Mouse (Mus musculus) megakaryocyte progenitor cell, adult 5-6 weeks (primary cell): ENCODE data around the gene Gm49721. TPM values are rescaled to one million over a fixed set of nuclear protein-coding genes. Genes with fewer than 3 reads are reported as not detected.
"Not testable (repeated sequence)": the region's sequence is repeated elsewhere in the genome, so short reads cannot be mapped to it uniquely, and the experiment has no call there.

Experiments
- ATAC-seq: replicated peaks from 2 replicates; pipeline ENCODE4 v1.8.0; 2016; ENCODE audit warnings: mild to moderate bottlenecking, moderate TSS enrichment, inconsistent platforms; ENCODE audit not compliant: poor library complexity
- total RNA-seq, 2 experiments: library from RNA; stranded (forward) in 1 of 2; stranded (reverse) in 1 of 2; fragments of 157-497, 149-512 nt in 1 of 2; fragments of 200-1000 nt in 1 of 2; gene quantifications; 2 replicates each; pipeline versions ENCODE4 v1.2.3 to v1.2.4; 2015 to 2017

The Gm49721 gene
- total RNA-seq, 2 experiments from 2014 or later: not detected

DNA sequence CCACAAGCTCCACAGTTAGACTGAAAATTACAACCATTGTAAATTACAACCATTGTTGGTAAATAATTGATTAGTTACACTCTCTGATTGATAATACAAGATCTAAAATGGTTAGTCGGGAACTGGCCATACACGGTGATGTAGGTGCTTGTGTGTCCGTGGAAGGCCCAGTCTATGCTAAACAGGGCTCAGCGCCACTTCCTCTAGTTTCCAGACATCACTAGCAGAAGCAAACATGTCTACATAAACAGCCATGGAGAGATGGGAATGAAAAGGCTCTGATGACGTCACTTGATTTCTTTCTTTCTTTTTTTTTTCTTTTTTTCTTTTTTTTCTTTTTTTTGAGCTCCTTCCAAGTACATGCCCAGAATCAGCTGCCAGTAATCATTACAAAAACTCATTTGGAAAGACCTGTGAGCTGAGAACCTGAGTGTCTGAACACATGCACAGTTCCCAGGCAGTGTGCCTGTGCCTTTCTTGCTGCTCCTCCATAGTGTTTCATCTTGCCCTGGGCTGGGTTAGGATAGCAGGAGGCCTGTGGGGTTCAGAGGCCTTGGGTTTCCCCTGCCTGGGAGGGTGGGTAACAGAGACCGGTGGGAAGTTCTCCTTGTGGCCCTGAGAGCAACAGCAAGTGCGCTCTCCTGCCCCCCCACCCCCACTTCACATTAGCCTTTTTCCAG is 91.0 kb downstream of the Gm49721 start:
- not testable (repeated sequence) for ATAC-seq

DNA sequence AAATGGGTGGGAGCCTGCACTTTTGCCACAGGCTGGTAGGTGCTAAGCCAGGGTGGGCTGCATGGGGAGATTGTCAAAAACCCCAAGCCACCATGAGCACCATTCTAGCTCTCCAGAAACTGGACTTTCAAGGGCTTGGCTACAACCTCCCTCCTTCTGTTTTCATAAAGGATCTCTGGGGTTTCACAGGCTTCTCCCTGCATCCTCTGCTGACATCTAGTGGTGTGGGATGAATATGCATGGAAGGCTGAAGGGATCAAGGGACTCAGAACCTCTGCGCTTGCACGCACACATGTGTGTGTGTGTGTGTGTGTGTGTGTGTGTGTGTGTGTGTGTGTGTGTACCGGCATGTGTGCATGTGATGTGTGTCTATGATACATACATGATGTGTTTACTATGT is 95.8 kb downstream of the Gm49721 start:
- ATAC-seq: peak; percentile 69

DNA sequence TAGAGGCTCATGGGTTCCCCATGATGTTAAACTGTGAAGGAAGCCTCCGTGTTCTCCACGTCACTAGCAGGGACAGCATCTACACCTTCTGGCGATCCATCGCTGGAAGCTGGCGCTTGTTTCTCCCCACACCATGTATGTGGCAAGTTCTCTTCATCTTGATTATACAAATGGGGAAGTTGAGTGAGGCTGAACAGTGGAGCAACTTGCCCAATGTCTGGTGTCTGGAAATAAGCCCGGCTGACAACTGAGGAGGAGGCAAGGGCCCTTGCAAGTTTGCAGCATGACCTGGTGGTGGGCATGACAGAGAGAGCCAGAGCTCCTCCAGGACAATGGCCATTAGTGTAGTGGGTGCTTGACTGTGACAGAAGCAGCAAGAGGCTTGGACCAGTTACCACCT is 96.8 kb downstream of the Gm49721 start:
- ATAC-seq: peak; percentile 64

DNA sequence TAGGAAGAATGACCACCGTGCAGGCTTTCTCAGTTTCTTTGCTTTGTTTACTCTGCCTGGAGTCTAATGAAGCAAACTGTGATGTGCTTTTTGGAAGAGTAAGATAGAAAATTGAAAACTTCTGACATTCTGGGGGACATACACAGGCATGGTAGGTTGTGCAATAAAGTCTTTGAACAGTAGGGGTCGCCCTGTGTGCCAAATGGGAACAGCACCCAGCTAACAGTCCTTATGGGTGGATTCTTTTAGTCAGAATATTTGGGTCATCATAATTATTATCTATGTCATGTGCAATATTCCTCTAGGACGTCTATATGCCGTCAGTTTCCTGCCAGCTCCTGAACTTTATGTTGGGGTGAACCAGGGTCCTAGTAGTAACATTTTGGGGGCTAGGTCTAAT is 100.9 kb downstream of the Gm49721 start:
- ATAC-seq: peak; percentile 54

DNA sequence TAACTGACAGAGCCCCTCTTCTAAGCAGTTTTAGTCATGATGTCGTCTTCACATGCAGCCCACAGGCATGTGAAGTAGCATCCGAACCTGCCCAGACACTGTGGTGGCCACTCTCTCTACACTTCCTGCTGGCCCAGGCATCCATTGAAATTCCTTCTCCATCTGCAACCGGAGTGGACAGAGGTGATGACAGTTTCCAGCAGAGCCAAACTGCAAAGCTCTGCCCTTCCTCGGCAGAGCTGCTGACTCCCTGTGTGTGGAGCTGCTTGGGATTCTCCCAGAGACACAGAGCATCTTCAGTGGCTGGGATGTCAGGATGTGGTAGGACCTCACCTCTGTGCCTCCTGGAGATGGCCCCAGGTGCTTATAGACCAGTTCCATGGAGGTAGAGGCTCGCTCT is 105.8 kb downstream of the Gm49721 start:
- ATAC-seq: not testable (repeated sequence)

DNA sequence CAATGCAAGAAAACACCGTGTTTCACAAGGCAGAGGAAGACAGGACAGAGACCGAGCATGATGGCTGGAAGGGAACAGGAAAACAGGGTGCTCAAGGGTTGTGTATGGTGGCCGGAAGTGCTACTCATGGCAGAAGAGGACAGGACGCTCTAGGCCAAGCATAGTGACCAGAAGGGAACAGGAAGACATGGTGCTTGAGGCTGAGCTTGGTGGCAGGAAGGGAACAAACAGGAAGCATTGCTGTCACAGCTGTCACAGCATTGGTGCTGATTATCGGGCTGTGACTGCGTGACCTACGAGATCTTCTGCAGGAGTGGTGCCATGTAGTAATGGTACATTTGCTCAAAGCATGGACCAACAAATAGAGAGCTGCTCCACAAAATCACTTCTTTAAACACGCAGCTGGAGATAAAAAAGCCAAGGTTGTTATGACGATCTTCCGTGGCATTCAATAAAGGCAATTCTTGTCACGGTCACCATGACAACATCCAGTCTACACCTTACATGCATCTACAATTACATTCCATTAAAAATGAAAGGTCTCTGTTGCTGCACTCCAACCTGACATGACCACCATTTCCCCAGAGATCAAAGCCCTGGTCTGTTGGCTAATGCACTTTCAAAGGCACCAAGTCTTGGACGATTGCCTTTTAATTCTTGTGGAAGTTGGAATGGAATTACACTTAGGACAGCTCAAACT is 106.9 kb downstream of the Gm49721 start:
- peak; percentile 47 for ATAC-seq

DNA sequence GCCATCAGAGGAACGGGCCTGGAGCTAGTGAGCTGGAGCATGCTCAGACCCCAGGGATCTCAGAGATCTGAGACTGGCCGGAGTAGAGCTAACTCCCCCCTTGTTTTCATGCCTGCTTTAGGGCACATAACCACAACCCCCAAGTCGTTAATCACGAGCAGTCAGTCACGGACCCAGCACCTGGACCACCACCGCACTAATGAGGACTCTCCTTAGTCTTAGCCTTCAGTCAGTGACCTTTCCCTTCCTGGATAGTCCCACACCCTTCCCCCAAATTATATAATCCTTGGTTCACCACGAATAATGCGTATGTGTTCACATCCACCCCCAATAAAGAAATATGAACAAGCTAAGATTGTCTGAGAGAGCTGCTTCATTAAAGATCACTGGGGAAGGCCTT is 108.1 kb downstream of the Gm49721 start:
- ATAC-seq: not testable (repeated sequence)

Other genes with a start within 250 kb of the Gm49721 start
- 43.8 and 45.3 TPM in 2 replicates for gene Ezr, start 196.1 kb upstream of the Gm49721 start, total RNA-seq (2015)
- 118 and 129 TPM in 2 replicates for gene Ezr, start 196.1 kb upstream of the Gm49721 start, total RNA-seq (2017)
- gene Rsph3b, start 30.2 kb upstream of the Gm49721 start, total RNA-seq (2015): 30.8 and 30.9 TPM in 2 replicates
- 33.0 and 39.2 TPM in 2 replicates for gene Rsph3b, start 30.2 kb upstream of the Gm49721 start, total RNA-seq (2017)
- 45.2 and 58.1 TPM in 2 replicates for gene Tagap1, start 17.7 kb upstream of the Gm49721 start, total RNA-seq (2015)
- 34.9 and 46.6 TPM in 2 replicates for gene Tagap1, start 17.7 kb upstream of the Gm49721 start, total RNA-seq (2017)
- 863 and 899 TPM in 2 replicates for gene Rnaset2b, start 8.3 kb upstream of the Gm49721 start, total RNA-seq (2015)
- 903 and 1,046 TPM in 2 replicates for gene Rnaset2b, start 8.3 kb upstream of the Gm49721 start, total RNA-seq (2017)
- gene Gm1604a, start 46.7 kb downstream of the Gm49721 start, total RNA-seq (2015): not detected in 2 replicates
- 6.0 and 6.4 TPM in 2 replicates for gene Gm1604a, start 46.7 kb downstream of the Gm49721 start, total RNA-seq (2017)
- gene Rps6ka2, start 191.2 kb downstream of the Gm49721 start, total RNA-seq (2015): 16.5 and 16.9 TPM in 2 replicates
- gene Rps6ka2, start 191.2 kb downstream of the Gm49721 start, total RNA-seq (2017): 18.7 and 20.4 TPM in 2 replicates